Mouse (Mus musculus) adrenal gland (tissue): ENCODE data around the gene Cotl1.

Experiments used
- intact Hi-C: fragments of 180-260 bp; cut with DNase I; formaldehyde crosslinking; loops from one replicate; pipeline ENCODE4 v1.15.1; 2025

The Cotl1 gene

GRCm38 (mm10) chr8:119839419-119840021 lies 824 bp downstream of the Cotl1 start:
- intact Hi-C loops: no loop called here

GRCm38 (mm10) chr8:119838983-119839340 lies 1.4 kb downstream of the Cotl1 start:
- intact Hi-C loops: no loop called here

- intact Hi-C loops: no loop called here
These were observed 2.0 kb downstream of the Cotl1 start for GRCm38 (mm10) chr8:119838100-119838982.

GRCm38 (mm10) chr8:119837553-119838071 lies 2.7 kb downstream of the Cotl1 start:
- intact Hi-C loops: no loop called here

- intact Hi-C loops: no loop called here
These were observed 3.5 kb downstream of the Cotl1 start for GRCm38 (mm10) chr8:119836831-119837230.

- intact Hi-C loops: no loop called here
These were observed 5.1 kb downstream of the Cotl1 start for GRCm38 (mm10) chr8:119835270-119835669.

- intact Hi-C loops: no loop called here
These were observed 5.7 kb downstream of the Cotl1 start for GRCm38 (mm10) chr8:119834676-119835075.

GRCm38 (mm10) chr8:119832931-119833330 lies 7.4 kb downstream of the Cotl1 start:
- intact Hi-C loops: no loop called here

- intact Hi-C loops: no loop called here
These were observed 8.2 kb downstream of the Cotl1 start for GRCm38 (mm10) chr8:119832101-119832617.

GRCm38 (mm10) chr8:119831336-119831995 lies 8.9 kb downstream of the Cotl1 start:
- intact Hi-C loops: no loop called here

- intact Hi-C loops: no loop called here
These were observed 9.8 kb downstream of the Cotl1 start for GRCm38 (mm10) chr8:119830589-119830988.

GRCm38 (mm10) chr8:119829870-119830580 lies 10.3 kb downstream of the Cotl1 start:
- intact Hi-C loops: no loop called here

GRCm38 (mm10) chr8:119829420-119829819 lies 10.9 kb downstream of the Cotl1 start:
- intact Hi-C loops: no loop called here

GRCm38 (mm10) chr8:119829015-119829414 lies 11.3 kb downstream of the Cotl1 start:
- intact Hi-C loops: no loop called here

GRCm38 (mm10) chr8:119827721-119828153 lies 12.6 kb downstream of the Cotl1 start:
- intact Hi-C loops: no loop called here

GRCm38 (mm10) chr8:119826982-119827381 lies 13.4 kb downstream of the Cotl1 start:
- intact Hi-C loops: no loop called here

GRCm38 (mm10) chr8:119825950-119826730 lies 14.2 kb downstream of the Cotl1 start:
- intact Hi-C loops: no loop called here

GRCm38 (mm10) chr8:119824809-119825273 lies 15.5 kb downstream of the Cotl1 start:
- intact Hi-C loops: no loop called here

- intact Hi-C loops: no loop called here
These were observed 16.2 kb downstream of the Cotl1 start for GRCm38 (mm10) chr8:119824100-119824499.

GRCm38 (mm10) chr8:119823278-119823677 lies 17.1 kb downstream of the Cotl1 start:
- intact Hi-C loops: no loop called here
